Mouse (Mus musculus): ENCODE data around the gene Ubqln1. TPM values are rescaled to one million over a fixed set of nuclear protein-coding genes. Genes with fewer than 3 reads are reported as not detected.

Gene Ubqln1
- polyA plus RNA-seq, 2 experiments: 28.6 to 28.8 TPM

GRCm38 (mm10) chr13:58204202-58204601 is 11.3 kb downstream of the Ubqln1 start:
- 79% methylated on average over 3 of the region's 3 CpGs for WGBS (ENCODE audit: insufficient replicate concordance)
- TF ChIP-seq EP300 (IDR thresholded peaks at IDR 0.05; ENCODE audit: low read depth) (no peak), CTCF (IDR thresholded peaks at IDR 0.05; ENCODE audit: low read depth) (no peak)

GRCm38 (mm10) chr13:58202903-58203302 is 12.6 kb downstream of the Ubqln1 start:
- Histone ChIP-seq H3K4me2 (ENCODE audit: low read depth) (no peak overlapping the region), H3K27me3 (ENCODE audit: control insufficient read depth, insufficient read depth, low read length) (no peaks in the 10 kb centered on the region), H3K27ac (no peak overlapping the region), H3K9ac (replicated peaks) (no peak overlapping the region), H3K4me1 (replicated peaks; ENCODE audit: control insufficient read depth in 2 of 2, insufficient read depth in 2 of 2, low read length in 1 of 2) (peaks cover 0 to 9% of the 10 kb centered on the region in 2 experiments; a peak in 2 of 4 replicates), H3K36me3 (replicated peaks; ENCODE audit: control insufficient read depth, insufficient read depth, low read depth) (no peaks in the 10 kb centered on the region), H3K9me3 (ENCODE audit: control insufficient read depth, low read length) (no peaks in the 10 kb centered on the region), H3K4me3 (ENCODE audit: insufficient read depth in 1 of 2, low read depth in 2 of 2, low read length in 2 of 2) (no peak overlapping the region)
- 70% methylated on average over 1 of the region's 1 CpGs for WGBS (ENCODE audit: insufficient replicate concordance)
- ATAC-seq (ENCODE audit: insufficient read depth) (no peak), DNase-seq (ENCODE audit: low read depth in 3 of 3, low spot score in 3 of 3) (no peak)
- TF ChIP-seq EP300 (IDR thresholded peaks at IDR 0.05; ENCODE audit: low read depth): no peak
- TF ChIP-seq CTCF (IDR thresholded peaks at IDR 0.05; ENCODE audit: low read depth): no peak

More at GRCm38 (mm10) chr13:58204202-58204601, 11.3 kb downstream of the Ubqln1 start:
- no peak overlapping the region for H3K9ac ChIP-seq (replicated peaks)
- H3K4me3 ChIP-seq (ENCODE audit: insufficient read depth in 1 of 2, low read depth in 2 of 2, low read length in 2 of 2): no peak overlapping the region
- DNase-seq (ENCODE audit: low read depth in 3 of 3, low spot score in 3 of 3) (no peak), ATAC-seq (ENCODE audit: insufficient read depth) (no peak)
- no peak overlapping the region for H3K4me2 ChIP-seq (ENCODE audit: low read depth)
- H3K27me3 ChIP-seq (ENCODE audit: control insufficient read depth, insufficient read depth, low read length): no peaks in the 10 kb centered on the region
- no peaks in the 10 kb centered on the region for H3K36me3 ChIP-seq (replicated peaks; ENCODE audit: control insufficient read depth, insufficient read depth, low read depth)
- H3K4me1 ChIP-seq (replicated peaks; ENCODE audit: control insufficient read depth in 2 of 2, insufficient read depth in 2 of 2, low read length in 1 of 2): peaks cover 0 to 9% of the 10 kb centered on the region in 2 experiments; a peak in 2 of 4 replicates
- no peaks in the 10 kb centered on the region for H3K9me3 ChIP-seq (ENCODE audit: control insufficient read depth, low read length)
- no peak overlapping the region for H3K27ac ChIP-seq

- no peaks in the 10 kb centered on the region for H3K36me3 ChIP-seq (replicated peaks; ENCODE audit: control insufficient read depth, insufficient read depth, low read depth)
- H3K27me3 ChIP-seq (ENCODE audit: control insufficient read depth, insufficient read depth, low read length): no peaks in the 10 kb centered on the region
- H3K4me3 ChIP-seq (ENCODE audit: insufficient read depth in 1 of 2, low read depth in 2 of 2, low read length in 2 of 2): no peak overlapping the region
- TF ChIP-seq EP300 (IDR thresholded peaks at IDR 0.05; ENCODE audit: low read depth) (no peak), CTCF (IDR thresholded peaks at IDR 0.05; ENCODE audit: low read depth) (no peak)
- DNase-seq (ENCODE audit: low read depth in 3 of 3, low spot score in 3 of 3) (no peak), ATAC-seq (ENCODE audit: insufficient read depth) (no peak)
- H3K27ac ChIP-seq: no peak overlapping the region
- WGBS (ENCODE audit: insufficient replicate concordance): 84% methylated on average over 3 of the region's 3 CpGs
- no peaks in the 10 kb centered on the region for H3K9me3 ChIP-seq (ENCODE audit: control insufficient read depth, low read length)
- peaks cover 0 to 9% of the 10 kb centered on the region in 2 experiments; a peak in 2 of 4 replicates for H3K4me1 ChIP-seq (replicated peaks; ENCODE audit: control insufficient read depth in 2 of 2, insufficient read depth in 2 of 2, low read length in 1 of 2)
- H3K4me2 ChIP-seq (ENCODE audit: low read depth): no peak overlapping the region
- H3K9ac ChIP-seq (replicated peaks): no peak overlapping the region
These were observed 13.5 kb downstream of the Ubqln1 start for GRCm38 (mm10) chr13:58201908-58202307.

- no peak for ATAC-seq (ENCODE audit: insufficient read depth)
- Histone ChIP-seq H3K4me1 (replicated peaks; ENCODE audit: control insufficient read depth in 2 of 2, insufficient read depth in 2 of 2, low read length in 1 of 2) (peaks cover 0 to 5% of the 10 kb centered on the region in 2 experiments; a peak in 2 of 4 replicates), H3K27me3 (ENCODE audit: control insufficient read depth, insufficient read depth, low read length) (no peaks in the 10 kb centered on the region), H3K4me2 (ENCODE audit: low read depth) (no peak overlapping the region), H3K9ac (replicated peaks) (no peak overlapping the region), H3K4me3 (ENCODE audit: insufficient read depth in 1 of 2, low read depth in 2 of 2, low read length in 2 of 2) (no peak overlapping the region), H3K9me3 (ENCODE audit: control insufficient read depth, low read length) (no peaks in the 10 kb centered on the region), H3K36me3 (replicated peaks; ENCODE audit: control insufficient read depth, insufficient read depth, low read depth) (no peaks in the 10 kb centered on the region), H3K27ac (no peak overlapping the region)
- DNase-seq (ENCODE audit: low read depth in 3 of 3, low spot score in 3 of 3): no peak
- WGBS (ENCODE audit: insufficient replicate concordance): 76% methylated on average over 6 of the region's 6 CpGs
- TF ChIP-seq EP300 (IDR thresholded peaks at IDR 0.05; ENCODE audit: low read depth) (no peak), CTCF (IDR thresholded peaks at IDR 0.05; ENCODE audit: low read depth) (no peak)
These were observed 14.1 kb downstream of the Ubqln1 start for GRCm38 (mm10) chr13:58201343-58201742.

- H3K27me3 ChIP-seq (ENCODE audit: control insufficient read depth, insufficient read depth, low read length): no peaks in the 10 kb centered on the region
- peaks cover 13% of the 10 kb centered on the region for H3K36me3 ChIP-seq (replicated peaks; ENCODE audit: control insufficient read depth, insufficient read depth, low read depth)
- TF ChIP-seq CTCF (IDR thresholded peaks at IDR 0.05; ENCODE audit: low read depth) (no peak), EP300 (IDR thresholded peaks at IDR 0.05; ENCODE audit: low read depth) (no peak)
- ATAC-seq (ENCODE audit: insufficient read depth): no peak
- no peaks in the 10 kb centered on the region for H3K9me3 ChIP-seq (ENCODE audit: control insufficient read depth, low read length)
- no peaks in the 10 kb centered on the region for H3K4me1 ChIP-seq (replicated peaks; ENCODE audit: control insufficient read depth in 2 of 2, insufficient read depth in 2 of 2, low read length in 1 of 2)
- H3K27ac ChIP-seq: no peak overlapping the region
- no peak overlapping the region for H3K4me2 ChIP-seq (ENCODE audit: low read depth)
- H3K9ac ChIP-seq (replicated peaks): no peak overlapping the region
- DNase-seq (ENCODE audit: low read depth in 3 of 3, low spot score in 3 of 3): no peak
- WGBS (ENCODE audit: insufficient replicate concordance): 82% methylated on average over 7 of the region's 7 CpGs
- no peak overlapping the region for H3K4me3 ChIP-seq (ENCODE audit: insufficient read depth in 1 of 2, low read depth in 2 of 2, low read length in 2 of 2)
These were observed 17.3 kb downstream of the Ubqln1 start for GRCm38 (mm10) chr13:58197981-58198640.
